Mouse (Mus musculus) heart, adult 2 months (tissue): ENCODE results near the gene Rpp40.

Source experiments
- CTCF ChIP-seq: fragments of 200-600 bp; IDR thresholded peaks from 2 replicates; pipeline ENCODE4 v1.8.1; 2022; ENCODE audit warnings: antibody characterized with exemption, mild to moderate bottlenecking, moderate library complexity
- EP300 ChIP-seq: fragments of 200-500 bp; IDR thresholded peaks from 2 replicates; pipeline ENCODE4 v1.6.1; 2011; ENCODE audit warnings: low read depth, low read length, control low read depth; ENCODE audit not compliant: insufficient read depth

GRCm38 (mm10) chr13:35857486-35857885 is 48.7 kb downstream of the Rpp40 start:
- TF ChIP-seq CTCF (no peak), EP300 (no peak)
